Mouse (Mus musculus): ENCODE measurements around the gene Acta2.

DNA sequence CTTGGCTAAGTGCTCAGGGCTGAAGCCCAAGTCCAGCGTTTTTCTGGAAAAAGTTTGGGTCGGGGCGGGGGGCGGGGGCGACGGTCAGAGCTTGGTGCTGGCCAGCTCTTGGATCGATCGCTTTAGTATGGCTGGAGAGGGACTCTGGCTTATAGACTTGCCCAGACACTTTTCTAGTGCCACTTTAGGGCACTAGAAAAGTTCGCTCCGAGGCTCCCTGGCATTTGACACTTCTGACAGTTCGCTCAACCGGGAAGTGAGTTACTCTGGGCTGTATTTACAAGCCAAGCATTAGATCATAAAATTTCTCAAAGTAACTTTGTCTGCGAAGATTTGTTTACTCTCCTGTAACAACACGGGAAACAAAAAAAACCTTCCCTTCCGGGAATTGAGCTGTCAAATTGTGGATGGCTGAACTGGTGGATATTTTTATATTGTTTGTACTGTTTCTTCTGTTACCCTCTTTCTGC lies 35.5 kb upstream of the Acta2 start:
- TF ChIP-seq CTCF (IDR thresholded peaks at IDR 0.05; ENCODE audit: borderline replicate concordance, control insufficient read depth, extremely low read depth, insufficient read depth, low read length, poor library complexity), result no peak
- no peak for TF ChIP-seq POLR2A (IDR thresholded peaks at IDR 0.05; ENCODE audit: control insufficient read depth, extremely low read depth, insufficient read depth, low read length, poor library complexity)
